Mouse (Mus musculus) limb, embryonic 15.5 days (tissue): ENCODE measurements around the gene Yars2. TPM values are rescaled to one million over a fixed set of nuclear protein-coding genes. Genes with fewer than 3 reads are reported as not detected.

Experiments
- ATAC-seq: fragments of 200-750 bp; cut with Nextera tagmentation; 2 replicates; pipeline ENCODE4 v1.8.0; 2017; ENCODE audit warnings: low read depth, moderate TSS enrichment; ENCODE audit not compliant: insufficient number of reproducible peaks, low FRiP score, low TSS enrichment
- H3K27ac ChIP-seq: fragments of 300-500 bp; sonication (generic); 2 replicates; pipeline ENCODE4 v1.5.1; 2015; ENCODE audit warnings: moderate library complexity, mild to moderate bottlenecking, inconsistent platforms
- H3K27me3 ChIP-seq: fragments of 300-500 bp; sonication (generic); 2 replicates; pipeline ENCODE4 v1.6.1; 2015; ENCODE audit warnings: inconsistent platforms
- H3K36me3 ChIP-seq: fragments of 300-500 bp; sonication (generic); 2 replicates; pipeline ENCODE4 v1.6.1; 2015; ENCODE audit warnings: inconsistent platforms
- H3K4me1 ChIP-seq: fragments of 300-500 bp; sonication (generic); 2 replicates; pipeline ENCODE4 v1.6.1; 2015; ENCODE audit warnings: inconsistent platforms
- H3K4me2 ChIP-seq: fragments of 300-500 bp; sonication (generic); 2 replicates; pipeline ENCODE4 v1.6.1; 2015; ENCODE audit warnings: mild to moderate bottlenecking, inconsistent platforms
- H3K4me3 ChIP-seq: fragments of 300-500 bp; sonication (generic); 2 replicates; pipeline ENCODE4 v1.5.1; 2015; ENCODE audit warnings: mild to moderate bottlenecking, inconsistent platforms
- H3K9ac ChIP-seq: fragments of 300-500 bp; sonication (generic); 2 replicates; pipeline ENCODE4 v1.6.1; 2015; ENCODE audit warnings: inconsistent platforms
- H3K9me3 ChIP-seq: fragments of 300-500 bp; sonication (generic); 2 replicates; pipeline ENCODE4 v1.6.1; 2016; ENCODE audit warnings: inconsistent platforms
- WGBS: fragments of 180-500 bp; shearing (Covaris S2); methylation state at CpG from one replicate; pipeline ENCODE4 v1.1.7; 2015; 5-methylcytosine and 5-hydroxymethylcytosine counted together
- polyA plus RNA-seq: library from polyadenylated mRNA; unstranded; fragments of >200 nt; fragmentation: Nextera tagmentation; extraction: Ambion mirVana; gene quantifications from 2 replicates; pipeline ENCODE4 v1.2.1, GENCODE M21; 2015

Gene Yars2
- polyA plus RNA-seq: 24.9 and 28.8 TPM in 2 replicates

GRCm38 (mm10) chr16:16302369-16303137 is at the start of gene Yars2:
TSS of gene Yars2 (plus strand) at chr16:16302965.
- Histone ChIP-seq H3K27ac (peak within 1 kb of the TSS; percentile 96), H3K9ac (peak within 1 kb of the TSS; percentile 76), H3K36me3 (peaks cover 11% of the 10 kb centered on the region), H3K9me3 (no peaks in the 10 kb centered on the region), H3K27me3 (no peaks in the 10 kb centered on the region), H3K4me3 (peak within 1 kb of the TSS; percentile 97), H3K4me2 (peak within 1 kb of the TSS; percentile 79), H3K4me1 (peaks cover 14% of the 10 kb centered on the region)
- ATAC-seq: peak; percentile 98
- under 1% methylated on average over 50 of the region's 50 CpGs for WGBS

- no peaks in the 10 kb centered on the region; the same call in 1 of the 2 replicates for H3K4me1 ChIP-seq
- H3K4me3 ChIP-seq: no peak overlapping the region
- 20% methylated on average over 4 of the region's 4 CpGs for WGBS
- ATAC-seq: no peak
- no peaks in the 10 kb centered on the region for H3K27me3 ChIP-seq
- no peak overlapping the region for H3K4me2 ChIP-seq
- no peak overlapping the region for H3K9ac ChIP-seq
- H3K9me3 ChIP-seq: no peaks in the 10 kb centered on the region
- no peak overlapping the region for H3K27ac ChIP-seq
- no peaks in the 10 kb centered on the region for H3K36me3 ChIP-seq
Observed at GRCm38 (mm10) chr16:16253326-16254074, 49.3 kb upstream of the Yars2 start.

GRCm38 (mm10) chr16:16255217-16255616 is 47.5 kb upstream of the Yars2 start:
- no peak overlapping the region for H3K4me2 ChIP-seq
- H3K4me3 ChIP-seq: no peak overlapping the region
- no peak for ATAC-seq
- H3K9ac ChIP-seq: no peak overlapping the region
- no peaks in the 10 kb centered on the region for H3K36me3 ChIP-seq
- H3K9me3 ChIP-seq: no peaks in the 10 kb centered on the region
- no peak overlapping the region for H3K27ac ChIP-seq
- H3K4me1 ChIP-seq: no peaks in the 10 kb centered on the region; the same call in 1 of the 2 replicates
- 56% methylated on average over 1 of the region's 1 CpGs for WGBS
- H3K27me3 ChIP-seq: no peaks in the 10 kb centered on the region

- Histone ChIP-seq H3K36me3 (no peaks in the 10 kb centered on the region), H3K27me3 (no peaks in the 10 kb centered on the region), H3K9me3 (no peaks in the 10 kb centered on the region), H3K4me1 (no peaks in the 10 kb centered on the region; the same call in 1 of the 2 replicates), H3K4me2 (no peak overlapping the region), H3K9ac (no peak overlapping the region), H3K27ac (no peak overlapping the region), H3K4me3 (no peak overlapping the region)
- no peak for ATAC-seq
- 39% methylated on average over 7 of the region's 7 CpGs for WGBS
Observed at GRCm38 (mm10) chr16:16255874-16256273, 46.9 kb upstream of the Yars2 start.

GRCm38 (mm10) chr16:16256672-16257071 is 46.1 kb upstream of the Yars2 start:
- Histone ChIP-seq H3K4me3 (no peak overlapping the region), H3K9me3 (no peaks in the 10 kb centered on the region), H3K27ac (no peak overlapping the region), H3K36me3 (no peaks in the 10 kb centered on the region), H3K4me1 (no peaks in the 10 kb centered on the region; the same call in 1 of the 2 replicates), H3K9ac (no peak overlapping the region), H3K27me3 (no peaks in the 10 kb centered on the region), H3K4me2 (no peak overlapping the region)
- WGBS: 52% methylated on average over 1 of the region's 1 CpGs
- no peak for ATAC-seq

- Histone ChIP-seq H3K4me3 (no peak overlapping the region), H3K9ac (no peak overlapping the region), H3K9me3 (no peaks in the 10 kb centered on the region), H3K4me1 (no peaks in the 10 kb centered on the region), H3K4me2 (no peak overlapping the region), H3K36me3 (no peaks in the 10 kb centered on the region), H3K27me3 (no peaks in the 10 kb centered on the region), H3K27ac (no peak overlapping the region)
- no peak for ATAC-seq
- 85% methylated on average over 5 of the region's 5 CpGs for WGBS
Observed at GRCm38 (mm10) chr16:16260882-16261281, 41.9 kb upstream of the Yars2 start.

- Histone ChIP-seq H3K36me3 (no peaks in the 10 kb centered on the region), H3K4me2 (no peak overlapping the region), H3K4me1 (no peaks in the 10 kb centered on the region), H3K9me3 (no peaks in the 10 kb centered on the region), H3K4me3 (no peak overlapping the region), H3K9ac (no peak overlapping the region), H3K27ac (no peak overlapping the region), H3K27me3 (no peaks in the 10 kb centered on the region)
- WGBS: 81% methylated on average over 6 of the region's 6 CpGs
- no peak for ATAC-seq
Observed at GRCm38 (mm10) chr16:16261481-16261880, 41.3 kb upstream of the Yars2 start.

GRCm38 (mm10) chr16:16262436-16262835 is 40.3 kb upstream of the Yars2 start:
- Histone ChIP-seq H3K36me3 (no peaks in the 10 kb centered on the region), H3K4me3 (no peak overlapping the region), H3K27ac (no peak overlapping the region), H3K4me2 (no peak overlapping the region), H3K27me3 (no peaks in the 10 kb centered on the region), H3K9ac (no peak overlapping the region), H3K4me1 (no peaks in the 10 kb centered on the region), H3K9me3 (no peaks in the 10 kb centered on the region)
- no peak for ATAC-seq
- 89% methylated on average over 3 of the region's 3 CpGs for WGBS

- H3K27ac ChIP-seq: no peak overlapping the region
- WGBS: 37% methylated on average over 3 of the region's 3 CpGs
- no peak overlapping the region for H3K4me2 ChIP-seq
- H3K9me3 ChIP-seq: no peaks in the 10 kb centered on the region
- no peaks in the 10 kb centered on the region for H3K36me3 ChIP-seq
- H3K9ac ChIP-seq: no peak overlapping the region
- H3K4me1 ChIP-seq: no peaks in the 10 kb centered on the region
- no peak overlapping the region for H3K4me3 ChIP-seq
- no peaks in the 10 kb centered on the region for H3K27me3 ChIP-seq
- ATAC-seq: no peak
Observed at GRCm38 (mm10) chr16:16272978-16273377, 29.8 kb upstream of the Yars2 start.

- H3K4me3 ChIP-seq: no peak overlapping the region
- WGBS: 85% methylated on average over 6 of the region's 6 CpGs
- H3K27ac ChIP-seq: no peak overlapping the region
- H3K27me3 ChIP-seq: no peaks in the 10 kb centered on the region
- no peaks in the 10 kb centered on the region for H3K4me1 ChIP-seq
- H3K36me3 ChIP-seq: no peaks in the 10 kb centered on the region
- H3K9ac ChIP-seq: no peak overlapping the region
- ATAC-seq: no peak
- H3K4me2 ChIP-seq: no peak overlapping the region
- no peaks in the 10 kb centered on the region for H3K9me3 ChIP-seq
Observed at GRCm38 (mm10) chr16:16273752-16274151, 29.0 kb upstream of the Yars2 start.

- Histone ChIP-seq H3K27me3 (no peaks in the 10 kb centered on the region), H3K27ac (peak overlapping the region; percentile 96), H3K4me1 (peaks cover 14% of the 10 kb centered on the region), H3K4me3 (peak overlapping the region; percentile 97), H3K9me3 (no peaks in the 10 kb centered on the region), H3K4me2 (peak overlapping the region; percentile 79), H3K36me3 (peaks cover 17% of the 10 kb centered on the region), H3K9ac (peak overlapping the region; percentile 76)
- ATAC-seq: peak; percentile 43
- under 1% methylated on average over 61 of the region's 61 CpGs for WGBS
Observed at GRCm38 (mm10) chr16:16303138-16303827, 518 bp downstream of the Yars2 start.
